Mouse (Mus musculus) liver, adult 2 months (tissue): ENCODE results near the gene Cacng4.

Experiments
- CTCF ChIP-seq: fragments of 200-500 bp; IDR thresholded peaks from 2 replicates; pipeline ENCODE4 v1.5.1; 2011; ENCODE audit warnings: low read depth, low read length, control low read depth
- POLR2A ChIP-seq: fragments of 200-500 bp; IDR thresholded peaks from 2 replicates; pipeline ENCODE4 v1.6.1; 2011; ENCODE audit warnings: low read length, control low read depth; ENCODE audit not compliant: insufficient read depth; ENCODE audit errors: extremely low read depth

- TF ChIP-seq POLR2A (no peak), CTCF (no peak)
These were observed 105.9 kb downstream of the Cacng4 start for GRCm38 (mm10) chr11:107688480-107688879.
